Mouse (Mus musculus) 416B (cell line): Measurements from ENCODE around the gene Foxd2.

ENCODE experiments used
- DNase-seq: peaks from one replicate; pipeline ENCODE4 v3.0.0; 2011; ENCODE audit warnings: low read depth

Gene Foxd2

DNA sequence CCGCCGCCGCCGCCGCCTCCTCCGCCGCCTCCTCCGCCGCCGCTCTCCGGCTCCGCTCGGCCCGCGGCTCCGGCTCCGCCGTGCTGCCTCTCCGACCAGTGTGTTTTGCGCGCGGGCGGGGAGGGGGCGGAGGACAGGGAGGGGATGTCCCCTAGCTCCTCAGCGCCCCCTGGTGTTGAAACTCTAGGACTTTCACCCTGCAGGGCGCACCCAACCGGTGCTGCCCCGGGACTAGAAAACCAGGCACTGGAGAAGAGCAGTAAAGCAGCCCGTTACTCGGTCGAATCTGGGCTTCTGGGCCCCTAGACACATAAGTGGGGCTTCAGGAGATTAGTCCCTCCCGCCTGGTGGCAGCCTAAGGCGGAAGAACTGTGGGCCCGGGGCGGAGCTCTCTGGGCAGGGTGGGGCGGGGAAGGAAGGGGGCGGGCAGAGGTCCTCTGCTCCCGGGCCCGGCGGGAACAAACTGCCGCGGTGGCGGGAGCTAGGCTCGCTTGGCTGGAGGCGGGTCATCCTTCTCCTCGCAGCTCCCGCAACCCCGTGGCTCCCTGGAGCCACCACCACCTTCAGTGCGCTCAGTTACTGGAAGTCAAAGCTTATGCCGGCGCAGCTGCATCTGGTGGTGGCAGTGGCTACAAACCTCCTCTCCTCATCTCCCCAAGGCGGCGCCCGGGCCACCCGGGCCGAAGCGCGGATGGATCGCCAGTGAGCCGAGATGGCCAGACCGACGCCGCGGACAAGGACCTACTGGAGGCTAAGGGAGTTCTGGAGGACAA lies at the start of gene Foxd2:
TSS of gene Foxd2 (minus strand) at position 45 of the 773 bp plus-strand sequence.
- DNase-seq: peak; percentile 92

DNA sequence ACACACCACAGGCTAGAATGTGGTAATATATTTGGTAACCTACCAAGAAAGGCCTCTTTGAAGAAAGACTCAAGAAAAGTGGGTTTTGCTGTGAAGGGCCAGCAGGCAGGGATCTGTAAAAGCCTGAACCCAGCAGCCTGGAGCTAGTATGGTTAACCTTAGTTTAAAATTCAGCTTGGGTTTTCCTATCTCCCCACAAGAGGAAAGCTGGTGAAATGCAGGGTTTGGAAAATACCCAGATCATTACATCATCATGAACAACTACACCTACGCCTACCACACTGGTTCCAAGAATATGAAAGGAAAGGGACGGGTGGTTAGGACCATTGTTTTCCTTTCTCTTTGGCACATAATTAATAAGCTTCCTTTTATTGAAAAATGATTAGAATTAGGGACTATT lies 49.6 kb upstream of the Foxd2 start:
- no peak for DNase-seq

DNA sequence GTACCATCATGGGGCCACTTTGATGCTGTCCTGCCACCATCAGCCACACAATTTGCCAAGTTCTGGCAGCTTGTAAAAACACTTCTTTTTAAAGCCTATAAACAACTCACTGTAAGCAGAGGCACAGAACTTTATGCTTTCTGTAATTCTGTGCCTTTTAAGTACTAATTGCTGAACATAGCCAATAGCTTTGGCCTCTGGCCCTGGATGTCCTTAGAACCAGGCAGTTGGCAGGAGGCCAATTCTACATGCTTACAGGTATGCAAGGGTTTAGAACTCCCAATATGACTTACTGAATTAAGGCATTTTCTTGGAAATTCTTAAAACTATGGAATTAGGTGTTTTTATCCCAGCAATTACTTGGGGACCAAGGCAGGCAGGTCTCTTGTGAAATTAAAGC lies 48.7 kb upstream of the Foxd2 start:
- no peak for DNase-seq

- no peak for DNase-seq
Measured at GRCm38 (mm10) chr4:114953172-114953571, 44.5 kb upstream of the Foxd2 start.

GRCm38 (mm10) chr4:114947852-114948481 lies 39.3 kb upstream of the Foxd2 start:
- DNase-seq: no peak

- peak; percentile 74 for DNase-seq
Measured at GRCm38 (mm10) chr4:114947395-114947794, 38.7 kb upstream of the Foxd2 start.

DNA sequence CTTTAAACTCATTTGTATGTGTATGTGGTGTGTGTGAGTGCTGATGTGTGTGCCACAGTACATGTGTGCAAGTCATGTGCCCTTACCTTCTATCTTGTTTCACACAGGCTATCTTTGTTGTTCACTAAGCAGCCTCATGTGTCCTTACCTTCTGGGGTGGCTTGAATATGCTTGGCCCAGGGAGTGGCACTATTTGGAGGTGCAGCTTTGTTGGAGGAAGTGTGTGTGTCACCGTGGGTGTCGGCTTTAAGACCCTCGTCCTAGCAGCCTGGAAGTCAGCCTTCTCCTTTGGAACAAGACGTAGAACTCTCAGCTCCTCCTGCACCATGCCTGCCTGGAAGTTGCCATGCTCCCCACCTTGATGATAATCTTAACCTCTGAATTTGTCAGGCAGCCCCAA lies 37.7 kb upstream of the Foxd2 start:
- no peak for DNase-seq

DNA sequence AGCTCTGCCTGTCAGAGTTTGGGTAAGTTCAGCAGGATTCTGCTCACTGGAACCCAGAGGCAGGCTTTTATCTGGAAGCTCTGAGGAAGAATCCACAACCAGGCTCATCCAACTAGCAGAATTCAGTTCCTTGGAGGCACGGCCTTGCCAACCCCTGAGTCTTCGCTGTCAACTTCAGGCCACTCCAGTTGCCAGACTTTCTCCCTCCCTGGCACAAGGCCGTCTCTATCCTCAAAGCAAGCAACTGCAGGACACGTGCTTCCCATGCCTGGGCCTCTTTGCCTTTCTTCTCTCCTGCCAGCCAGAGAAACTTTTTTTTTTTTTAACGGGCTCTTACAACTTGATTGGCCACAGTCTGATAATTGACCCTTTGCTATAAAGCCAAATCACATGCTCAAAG lies 36.3 kb upstream of the Foxd2 start:
- no peak for DNase-seq

DNA sequence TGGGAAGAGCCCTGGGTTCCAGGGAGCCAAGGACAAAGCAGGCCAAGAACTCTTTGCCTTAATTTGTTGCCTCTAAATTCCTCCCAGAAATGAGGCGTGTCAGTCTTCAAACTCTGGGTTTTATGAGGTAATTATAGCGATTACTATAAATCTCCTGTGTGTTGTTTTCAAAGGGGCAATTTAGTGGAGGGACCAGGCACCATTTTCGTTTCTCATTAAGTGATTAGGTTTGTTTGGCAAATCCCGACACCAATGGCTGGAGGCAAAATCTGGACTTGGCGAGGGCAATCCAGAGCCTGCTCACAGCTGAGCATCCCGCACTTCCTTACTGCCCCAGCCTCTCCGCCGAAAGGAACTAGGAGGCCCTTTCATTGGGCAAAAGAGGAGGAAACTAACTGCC lies 33.9 kb upstream of the Foxd2 start:
- DNase-seq: no peak

- no peak for DNase-seq
Measured at GRCm38 (mm10) chr4:114942112-114942511, 33.4 kb upstream of the Foxd2 start.

GRCm38 (mm10) chr4:114941311-114941710 lies 32.6 kb upstream of the Foxd2 start:
- no peak for DNase-seq

DNA sequence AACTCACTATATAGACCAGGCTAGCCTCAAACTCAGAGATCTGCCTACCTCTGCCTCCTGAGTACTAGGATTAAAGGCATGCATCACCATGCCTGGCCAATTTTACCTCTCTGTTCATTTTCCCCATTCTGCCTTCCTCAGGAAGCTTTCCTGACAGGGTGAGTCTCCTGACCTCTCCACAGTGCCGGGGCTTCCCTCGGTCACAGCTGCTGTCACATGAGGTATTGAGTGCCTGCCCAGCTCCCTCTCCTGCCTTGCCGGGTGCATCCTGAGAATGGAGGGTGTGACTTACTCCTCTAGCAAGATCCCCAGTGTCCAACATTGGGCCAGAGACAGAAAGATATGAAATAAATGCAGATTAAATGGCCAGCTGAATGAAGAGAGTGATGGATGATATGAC lies 29.6 kb upstream of the Foxd2 start:
- DNase-seq: no peak

DNA sequence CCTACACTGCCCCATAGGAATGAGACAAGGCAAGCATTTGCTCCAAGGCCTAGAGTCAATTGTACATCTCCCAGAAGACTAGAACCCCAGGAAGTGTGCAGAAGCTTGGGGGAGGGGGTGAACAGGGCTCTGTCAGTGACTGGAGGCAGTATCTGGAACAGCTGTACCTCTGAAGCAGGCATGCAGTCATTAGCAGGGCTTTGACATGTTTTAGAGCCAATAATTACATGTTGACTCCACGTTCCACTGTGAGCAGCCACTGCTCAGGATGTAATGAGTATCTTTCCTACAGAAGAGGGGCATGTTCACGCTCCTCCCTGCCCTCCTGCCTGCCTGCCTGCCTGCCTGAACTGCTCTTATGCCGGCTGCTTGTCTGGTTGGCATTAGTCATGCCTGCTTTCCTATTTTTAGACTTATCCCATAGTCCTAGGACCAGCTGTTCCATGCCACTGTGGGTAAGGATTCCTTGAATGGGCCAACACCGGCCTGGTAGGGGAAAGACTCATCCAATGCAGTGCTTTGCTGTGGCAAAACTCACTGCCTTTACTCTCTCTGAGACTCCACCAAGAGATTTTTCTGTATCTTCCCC lies 28.9 kb upstream of the Foxd2 start:
- DNase-seq: no peak

DNA sequence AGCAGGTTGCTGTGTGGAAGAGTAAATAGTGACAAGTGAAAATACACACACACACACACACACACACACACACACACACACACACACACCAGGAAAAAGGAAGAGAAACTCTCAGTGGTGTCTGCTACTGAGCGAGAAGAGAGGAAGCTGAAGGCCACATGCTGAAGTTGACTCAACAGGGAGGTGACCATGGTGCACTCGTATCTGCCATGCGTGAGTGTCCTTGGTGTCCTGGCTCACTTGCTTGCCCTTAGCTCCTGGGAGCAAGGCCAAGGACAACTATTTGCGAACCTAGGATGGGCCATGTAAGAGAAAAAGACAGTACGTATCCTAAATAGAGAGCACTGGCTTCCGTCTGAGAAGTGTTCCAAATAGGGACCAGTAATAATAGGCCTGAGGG lies 25.5 kb upstream of the Foxd2 start:
- peak; percentile 60 for DNase-seq

DNA sequence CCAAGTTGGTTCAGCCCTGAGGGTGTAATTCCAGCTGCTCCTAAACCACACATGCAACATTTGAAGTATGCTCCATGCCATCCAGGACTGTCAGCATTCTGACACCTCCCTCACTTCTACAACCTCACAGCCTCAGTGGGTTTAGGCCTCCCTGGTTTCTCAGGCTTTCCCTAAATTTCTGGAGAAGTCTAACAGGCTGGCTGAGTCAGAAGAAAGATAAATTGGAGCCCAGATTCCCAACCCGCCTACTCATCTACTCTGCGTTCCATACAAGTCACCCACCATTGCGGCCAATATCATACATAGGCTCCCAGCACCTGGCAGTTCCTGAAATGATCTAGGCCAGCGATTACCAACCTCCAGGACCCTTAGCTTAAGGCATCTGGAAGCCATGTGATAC lies 24.1 kb upstream of the Foxd2 start:
- DNase-seq: no peak

DNA sequence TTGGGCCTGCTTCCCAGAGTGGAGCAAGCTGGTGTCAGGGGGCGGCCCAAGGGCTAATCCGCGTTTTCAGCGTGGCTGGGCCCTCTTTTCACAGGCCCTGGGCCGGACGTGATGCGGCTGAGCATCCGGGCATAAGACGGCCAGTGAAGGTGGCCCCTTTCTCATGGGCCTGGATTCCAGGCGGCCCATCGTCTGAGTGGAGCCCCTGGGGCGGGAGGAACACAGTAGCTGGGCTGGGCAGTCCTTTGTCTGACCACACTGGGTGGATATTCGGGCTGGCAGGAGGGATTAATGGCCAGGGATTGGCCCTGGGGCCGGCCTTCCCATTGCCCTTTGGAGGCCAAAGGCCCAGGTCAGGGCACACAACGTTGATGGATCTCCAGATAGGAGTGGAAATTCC lies 20.5 kb upstream of the Foxd2 start:
- DNase-seq: no peak

DNA sequence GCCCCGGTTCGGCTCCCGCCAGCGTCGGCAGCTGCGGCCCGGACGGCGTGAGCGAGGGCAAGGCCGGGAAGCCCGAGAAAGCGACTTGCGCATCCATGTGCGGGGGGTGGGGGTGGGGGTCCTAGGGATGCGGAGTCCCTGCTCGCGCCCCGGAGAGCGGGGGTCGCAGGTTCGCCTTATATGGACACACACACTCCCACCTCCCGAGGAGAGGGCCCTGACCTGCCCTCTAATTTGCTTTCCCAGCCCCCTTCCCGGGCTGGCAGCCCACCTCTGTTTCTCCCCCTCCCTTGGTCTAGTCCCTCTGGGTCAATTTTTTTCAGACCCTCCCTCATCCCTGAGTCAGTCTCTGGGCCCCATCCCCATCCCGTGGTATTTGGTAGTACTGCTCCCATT lies 17.2 kb upstream of the Foxd2 start, which contains the start of gene Foxe3:
TSS of gene Foxe3 (minus strand) at position 97 of the 396 bp plus-strand sequence.
- no peak for DNase-seq

DNA sequence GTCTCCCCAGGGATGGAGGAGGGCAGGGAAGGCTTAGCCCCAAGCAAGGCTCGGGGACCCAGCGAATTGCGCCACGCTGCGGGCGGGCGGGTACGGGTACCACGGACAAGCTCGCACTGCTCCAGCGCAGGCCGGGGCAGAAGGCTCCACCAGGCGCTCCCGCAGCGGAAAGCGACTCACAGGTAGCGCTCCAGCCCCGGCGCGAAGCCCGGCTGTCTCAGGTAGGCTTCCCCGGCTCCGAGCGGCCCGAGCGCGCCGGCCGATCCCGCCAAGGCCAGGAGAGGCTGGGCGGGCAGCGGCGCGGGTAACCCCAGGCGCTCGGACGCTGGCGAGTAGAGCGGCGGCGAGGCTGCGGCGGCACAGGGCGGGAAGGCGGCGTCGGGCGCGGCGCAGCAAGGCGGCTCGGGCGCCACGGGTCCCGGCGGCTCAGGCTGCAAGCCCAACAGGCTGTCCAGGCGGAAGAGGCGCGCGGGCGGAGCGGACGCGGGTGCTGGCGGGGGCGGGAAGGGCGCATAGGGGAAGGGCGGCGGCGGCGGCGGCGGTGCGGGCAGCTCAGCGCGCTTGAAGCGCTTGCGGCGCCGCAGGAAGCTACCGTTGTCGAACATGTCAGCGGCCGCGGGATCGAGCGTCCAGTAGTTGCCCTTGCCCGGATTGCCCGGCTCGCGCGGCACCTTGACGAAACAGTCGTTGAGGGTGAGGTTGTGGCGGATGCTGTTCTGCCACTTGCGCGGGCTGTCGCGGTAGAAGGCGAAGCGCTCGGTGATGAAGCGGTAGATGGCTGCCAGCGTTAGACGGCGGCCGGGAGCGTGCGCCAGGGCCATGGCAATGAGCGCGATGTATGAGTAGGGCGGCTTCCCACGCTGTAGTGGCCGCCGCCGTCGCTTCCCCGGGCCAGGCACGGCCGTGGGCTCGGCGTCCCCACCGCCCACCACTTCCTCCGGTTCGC lies 16.6 kb upstream of the Foxd2 start:
- no peak for DNase-seq

DNA sequence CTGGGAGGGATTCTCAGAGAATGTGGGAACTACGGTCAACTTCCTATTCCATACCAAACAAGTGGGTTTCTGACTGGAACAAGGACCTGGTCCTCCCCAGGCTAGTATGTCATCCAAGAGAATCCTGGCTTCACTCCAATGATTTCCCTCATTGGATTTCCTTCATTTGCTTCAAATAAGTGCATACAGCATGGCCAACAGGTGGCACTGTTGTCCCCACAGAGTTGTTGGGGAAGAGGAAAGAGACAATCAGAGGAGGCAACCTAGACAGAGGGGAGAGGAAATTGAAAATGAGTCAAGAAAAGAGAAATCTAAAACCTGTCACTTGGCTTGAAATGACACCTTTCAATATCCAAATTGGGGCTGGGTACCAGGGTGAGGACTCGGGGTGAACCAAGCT lies 8.4 kb upstream of the Foxd2 start:
- peak; percentile 80 for DNase-seq

DNA sequence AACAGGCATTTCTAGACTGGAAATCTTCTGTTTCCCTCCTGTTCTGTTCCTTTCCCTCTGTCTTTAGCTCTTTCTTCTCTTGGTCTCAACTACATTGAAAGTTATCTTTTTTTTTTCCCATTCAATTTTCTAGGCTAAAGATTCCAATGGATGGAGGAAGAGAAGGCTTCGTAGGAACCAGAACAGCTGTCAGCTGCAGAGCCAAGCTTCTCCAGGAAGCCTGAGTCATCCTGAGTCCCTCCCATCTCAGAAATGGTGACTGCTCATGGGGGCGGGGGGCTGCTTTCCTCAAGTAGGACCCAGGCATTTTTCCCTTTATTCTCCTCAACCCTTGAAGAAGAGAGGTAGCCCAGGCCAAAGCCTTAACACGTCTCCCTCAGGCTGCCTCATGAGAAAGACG lies 7.4 kb upstream of the Foxd2 start:
- no peak for DNase-seq

DNA sequence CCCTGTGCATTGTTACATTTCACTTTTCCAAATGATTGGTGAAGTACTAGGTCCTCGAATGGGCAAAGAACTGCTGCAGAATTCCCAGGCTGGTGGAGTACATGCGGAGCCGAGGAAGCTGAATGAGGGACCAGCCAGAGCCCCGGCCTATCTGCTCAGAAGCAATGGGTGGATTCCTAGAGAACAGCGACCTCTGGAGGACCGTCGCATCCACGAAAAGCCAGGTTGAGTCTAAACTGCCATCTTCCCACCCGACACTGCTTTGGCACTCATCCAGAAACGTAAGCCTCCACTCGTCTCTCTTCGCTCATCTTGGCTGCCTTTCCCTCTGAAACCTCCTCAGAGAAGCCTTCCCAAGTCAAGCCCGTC lies 4.9 kb upstream of the Foxd2 start:
- DNase-seq: peak; percentile 31
